Mouse (Mus musculus) forebrain, embryonic 12.5 days (tissue): ENCODE measurements around the gene Rpl28. TPM values are rescaled to one million over a fixed set of nuclear protein-coding genes. Genes with fewer than 3 reads are reported as not detected.
"Not testable (repeated sequence)": the region's sequence is repeated elsewhere in the genome, so short reads cannot be mapped to it uniquely, and the experiment has no call there.

Source experiments
- ATAC-seq: fragments of 200-750 bp; cut with Nextera tagmentation; 2 replicates; pipeline ENCODE4 v1.8.0; 2017; ENCODE audit warnings: moderate TSS enrichment; ENCODE audit not compliant: low FRiP score
- H3K27ac ChIP-seq: fragments of 300-500 bp; sonication (generic); 2 replicates; pipeline ENCODE4 v1.5.1; 2016; ENCODE audit warnings: mild to moderate bottlenecking
- H3K27me3 ChIP-seq: fragments of 300-500 bp; sonication (generic); 2 replicates; pipeline ENCODE4 v1.6.1; 2016; ENCODE audit warnings: mild to moderate bottlenecking
- H3K36me3 ChIP-seq: fragments of 300-500 bp; sonication (generic); replicated peaks from 2 replicates; pipeline ENCODE4 v1.6.1; 2016; ENCODE audit warnings: mild to moderate bottlenecking
- H3K4me1 ChIP-seq: fragments of 300-500 bp; sonication (generic); 2 replicates; pipeline ENCODE4 v1.6.1; 2016
- H3K4me2 ChIP-seq: fragments of 300-500 bp; sonication (generic); 2 replicates; pipeline ENCODE4 v1.6.1; 2016; ENCODE audit warnings: mild to moderate bottlenecking, moderate library complexity
- H3K4me3 ChIP-seq: fragments of 300-500 bp; sonication (generic); replicated peaks from 2 replicates; pipeline ENCODE4 v1.5.1; 2016; ENCODE audit warnings: mild to moderate bottlenecking
- H3K9ac ChIP-seq: fragments of 300-500 bp; sonication (generic); 2 replicates; pipeline ENCODE4 v1.6.1; 2016; ENCODE audit warnings: mild to moderate bottlenecking
- H3K9me3 ChIP-seq: fragments of 300-500 bp; sonication (generic); 2 replicates; pipeline ENCODE4 v1.6.1; 2016
- WGBS: fragments of 180-500 bp; shearing (Covaris S2); methylation state at CpG from one replicate; pipeline ENCODE4 v1.1.7; 2016; 5-methylcytosine and 5-hydroxymethylcytosine counted together
- polyA plus RNA-seq: library from polyadenylated mRNA; unstranded; fragments of >200 nt; fragmentation: Nextera tagmentation; extraction: Ambion mirVana; gene quantifications from 2 replicates; pipeline ENCODE4 v1.2.1, GENCODE M21; 2016

Rpl28 gene
- polyA plus RNA-seq, 1 experiment from 2014 or later: 306 TPM

DNA sequence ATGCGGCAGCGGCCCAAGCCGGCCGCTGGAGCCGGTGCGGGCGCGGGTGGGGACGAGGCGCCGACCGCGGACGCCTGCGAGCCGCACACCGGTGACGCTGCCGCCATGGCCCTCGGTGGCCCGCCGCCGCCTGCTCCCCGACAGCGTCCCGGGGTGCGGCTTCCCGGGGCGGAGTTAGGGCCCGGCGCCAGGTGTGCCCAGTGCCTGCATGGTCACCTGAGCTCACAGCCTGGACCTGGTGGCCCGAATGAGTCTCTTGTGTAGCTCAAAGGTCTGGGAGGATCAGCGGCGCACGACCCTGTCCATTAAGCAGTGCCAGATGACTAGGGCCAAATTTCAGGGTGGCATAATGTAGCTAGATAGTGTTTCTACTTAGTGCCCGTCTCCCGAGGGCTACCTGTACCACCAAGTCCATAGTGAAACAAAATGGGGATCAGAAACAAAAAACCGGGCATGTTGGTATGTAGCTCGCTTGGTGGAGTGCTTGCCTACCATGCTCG lies 3.2 kb upstream of the Rpl28 start, which contains the start of gene Tmem238:
Tmem238 (minus strand) TSS at position 221 of the 500 bp plus-strand sequence.
- ATAC-seq: no peak; the same call in 1 of the 2 replicates
- peaks cover 38% of the 10 kb centered on the region for H3K27me3 ChIP-seq
- peak within 1 kb of the TSS; percentile 58 for H3K4me3 ChIP-seq
- H3K9me3 ChIP-seq: no peaks in the 10 kb centered on the region
- H3K9ac ChIP-seq: peak within 1 kb of the TSS; percentile 82
- H3K4me1 ChIP-seq: peaks cover 24% of the 10 kb centered on the region
- peaks cover 10% of the 10 kb centered on the region for H3K36me3 ChIP-seq
- WGBS: 8% methylated on average over 40 of the region's 40 CpGs
- H3K27ac ChIP-seq: 0 out of 2 replicates have a peak within 1 kb of the TSS, but pooled peaks have one; percentile 9
- H3K4me2 ChIP-seq: peak within 1 kb of the TSS; percentile 88

DNA sequence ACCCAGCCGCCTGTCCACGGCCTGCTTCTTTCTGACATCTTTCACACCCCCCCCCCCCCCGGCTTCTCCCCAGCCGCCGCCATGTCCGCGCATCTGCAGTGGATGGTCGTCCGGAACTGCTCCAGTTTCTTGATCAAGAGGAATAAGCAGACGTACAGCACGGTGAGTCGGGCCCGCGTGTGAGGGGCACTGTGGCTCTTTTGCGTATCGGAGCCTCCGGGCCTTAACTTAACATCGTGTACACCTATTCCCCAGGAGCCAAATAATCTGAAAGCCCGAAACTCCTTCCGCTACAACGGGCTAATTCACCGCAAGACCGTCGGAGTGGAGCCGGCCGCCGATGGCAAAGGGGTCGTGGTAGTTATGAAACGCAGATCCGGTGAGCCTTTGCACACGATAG lies 574 bp downstream of the Rpl28 start:
- ATAC-seq: 0 out of 2 replicates have a peak, but pooled peaks have one; percentile 7
- peaks cover 38% of the 10 kb centered on the region for H3K36me3 ChIP-seq
- WGBS: 1% methylated on average over 31 of the region's 31 CpGs
- H3K9me3 ChIP-seq: not testable (repeated sequence)
- H3K9ac ChIP-seq: peak overlapping the region; percentile 94
- peaks cover 24% of the 10 kb centered on the region for H3K4me1 ChIP-seq
- H3K4me3 ChIP-seq: peak overlapping the region; percentile 86
- H3K27ac ChIP-seq: peak overlapping the region; percentile 88
- peaks cover 21% of the 10 kb centered on the region for H3K27me3 ChIP-seq
- H3K4me2 ChIP-seq: peak overlapping the region; percentile 85

DNA sequence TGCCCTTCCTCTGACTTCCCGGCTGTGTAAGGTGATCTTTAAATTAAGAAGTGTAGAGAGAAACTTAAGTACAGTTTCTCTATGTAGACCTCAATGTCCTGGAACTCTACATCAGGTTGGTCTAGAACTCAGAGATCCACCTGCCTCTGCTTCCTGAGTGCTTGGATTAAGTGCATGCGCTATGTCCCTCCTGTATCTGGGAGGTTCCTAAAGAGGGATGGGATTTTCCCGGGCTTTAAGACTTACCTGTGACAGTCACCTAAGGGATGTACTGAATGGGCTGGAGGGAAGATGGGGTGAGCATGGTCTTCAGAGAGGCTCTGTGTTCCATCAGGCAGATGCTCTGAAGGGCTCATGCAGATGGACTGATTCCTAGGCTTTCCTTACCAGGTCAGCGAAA lies 1.0 kb downstream of the Rpl28 start:
- H3K9ac ChIP-seq: peak overlapping the region; percentile 94
- peaks cover 41% of the 10 kb centered on the region for H3K36me3 ChIP-seq
- no peaks in the 10 kb centered on the region for H3K9me3 ChIP-seq
- H3K27me3 ChIP-seq: peaks cover 18% of the 10 kb centered on the region
- peak overlapping the region; percentile 85 for H3K4me2 ChIP-seq
- no peak for ATAC-seq
- H3K4me1 ChIP-seq: peaks cover 19% of the 10 kb centered on the region
- H3K27ac ChIP-seq: peak overlapping the region; percentile 88; the same call in 1 of the 2 replicates
- WGBS: 51% methylated on average over 4 of the region's 4 CpGs
- H3K4me3 ChIP-seq: peak overlapping the region; percentile 86

DNA sequence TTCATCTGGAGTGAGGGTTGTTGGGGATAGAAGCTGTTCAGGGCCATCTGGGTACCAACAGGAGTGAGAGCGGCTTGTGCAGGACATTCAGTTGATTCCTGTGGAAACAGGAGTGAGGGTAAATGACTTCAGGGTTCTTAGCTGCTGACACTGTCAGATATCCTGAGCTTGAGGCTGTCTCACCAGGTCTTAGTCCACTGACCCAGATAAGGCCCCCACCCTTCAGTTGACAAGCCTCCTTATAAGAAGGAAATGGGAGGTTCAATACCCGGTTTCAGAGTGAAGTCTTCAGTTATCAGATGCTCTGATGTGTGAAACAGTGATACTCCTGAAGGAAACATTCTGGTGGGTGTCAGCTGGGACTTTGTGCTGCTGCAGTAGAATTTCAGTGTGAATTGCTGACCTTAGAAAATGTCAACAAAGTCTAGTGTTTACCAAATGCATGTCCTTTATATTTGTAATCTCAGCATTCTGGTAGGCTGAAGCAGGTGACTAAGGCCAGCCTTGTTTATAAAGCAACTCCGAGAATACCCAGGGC lies 2.0 kb downstream of the Rpl28 start:
- peaks cover 9% of the 10 kb centered on the region for H3K27me3 ChIP-seq
- WGBS: 86% methylated on average over 3 of the region's 3 CpGs
- H3K9ac ChIP-seq: 0 out of 2 replicates have a peak overlapping the region, but pooled peaks have one; percentile 94
- H3K4me3 ChIP-seq: no peak overlapping the region
- peaks cover 11% of the 10 kb centered on the region for H3K4me1 ChIP-seq
- ATAC-seq: no peak
- H3K9me3 ChIP-seq: no peaks in the 10 kb centered on the region
- H3K27ac ChIP-seq: no peak overlapping the region
- H3K36me3 ChIP-seq: peaks cover 44% of the 10 kb centered on the region
- peak overlapping the region; percentile 85; the same call in 1 of the 2 replicates for H3K4me2 ChIP-seq

DNA sequence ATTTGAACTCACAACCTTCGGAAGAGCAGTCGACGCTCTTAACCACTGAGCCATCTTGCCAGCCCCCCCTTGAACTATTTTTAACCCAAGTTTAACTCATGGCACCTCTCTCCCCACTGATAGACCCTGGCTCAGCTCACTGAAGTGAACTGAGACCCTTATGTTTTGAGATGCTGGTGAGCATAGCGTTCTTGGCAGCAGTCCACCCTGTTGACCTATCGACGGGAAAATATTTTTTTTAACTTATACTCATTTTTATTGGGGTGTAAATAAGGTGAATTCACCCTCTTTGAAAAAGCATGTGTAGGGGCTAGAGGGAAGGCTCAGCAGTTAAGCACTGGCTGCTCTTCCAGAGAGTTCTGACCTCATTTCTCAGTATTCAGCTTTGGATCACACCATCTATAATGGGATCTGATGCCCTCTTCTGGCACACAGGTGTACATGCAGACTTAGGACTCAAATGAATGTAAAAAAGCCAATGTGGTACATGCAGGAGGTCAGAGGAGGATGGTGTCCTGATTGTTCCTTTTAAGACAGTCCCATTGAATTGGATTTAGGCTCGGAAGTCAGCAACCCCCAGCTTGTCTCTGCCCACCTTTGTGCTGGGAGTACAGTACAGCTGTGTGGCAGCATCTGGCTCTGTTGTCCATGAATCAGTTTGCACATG lies 3.2 kb downstream of the Rpl28 start:
- peaks cover 11% of the 10 kb centered on the region for H3K4me1 ChIP-seq
- no peaks in the 10 kb centered on the region for H3K27me3 ChIP-seq
- 0 out of 2 replicates have a peak, but pooled peaks have one; percentile 7 for ATAC-seq
- no peak overlapping the region for H3K4me2 ChIP-seq
- peaks cover 44% of the 10 kb centered on the region for H3K36me3 ChIP-seq
- WGBS: 78% methylated on average over 7 of the region's 7 CpGs
- no peak overlapping the region for H3K9ac ChIP-seq
- H3K27ac ChIP-seq: no peak overlapping the region
- H3K9me3 ChIP-seq: no peaks in the 10 kb centered on the region
- H3K4me3 ChIP-seq: no peak overlapping the region

- H3K9me3 ChIP-seq: no peaks in the 10 kb centered on the region
- H3K4me3 ChIP-seq: no peak overlapping the region
- H3K27me3 ChIP-seq: no peaks in the 10 kb centered on the region
- no peaks in the 10 kb centered on the region for H3K4me1 ChIP-seq
- peaks cover 43% of the 10 kb centered on the region for H3K36me3 ChIP-seq
- no peak overlapping the region for H3K4me2 ChIP-seq
- no peak for ATAC-seq
- H3K27ac ChIP-seq: no peak overlapping the region
- H3K9ac ChIP-seq: no peak overlapping the region
These were observed 9.6 kb downstream of the Rpl28 start for GRCm38 (mm10) chr7:4802247-4802646.

GRCm38 (mm10) chr7:4806716-4807115 lies 14.0 kb downstream of the Rpl28 start:
- WGBS: 90% methylated on average over 7 of the region's 7 CpGs
- no peak overlapping the region for H3K9ac ChIP-seq
- H3K27ac ChIP-seq: no peak overlapping the region
- no peaks in the 10 kb centered on the region for H3K27me3 ChIP-seq
- 0 out of 2 replicates have a peak, but pooled peaks have one; percentile 34 for ATAC-seq
- H3K36me3 ChIP-seq: peaks cover 64% of the 10 kb centered on the region
- no peaks in the 10 kb centered on the region for H3K9me3 ChIP-seq
- no peak overlapping the region for H3K4me2 ChIP-seq
- H3K4me3 ChIP-seq: no peak overlapping the region
- peaks cover 27% of the 10 kb centered on the region for H3K4me1 ChIP-seq

DNA sequence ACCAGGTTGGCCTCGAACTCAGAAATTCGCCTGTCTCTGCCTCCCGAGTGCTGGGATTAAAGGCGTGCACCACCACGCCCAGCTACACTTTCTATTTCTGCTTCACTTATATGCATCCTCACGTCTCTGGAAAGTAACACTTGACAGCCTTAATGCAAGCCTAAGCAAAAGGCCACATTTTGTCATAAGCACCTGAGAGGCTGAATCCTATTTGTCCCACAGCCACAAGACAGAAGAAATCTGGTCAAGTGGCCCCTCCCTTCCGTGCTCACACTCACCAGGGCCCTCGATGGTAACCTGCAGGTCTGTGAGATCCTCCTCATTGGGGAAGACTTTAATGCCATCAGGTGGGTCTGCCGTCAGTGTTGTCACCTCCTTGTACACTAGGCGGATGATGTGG lies 18.5 kb downstream of the Rpl28 start:
- Histone ChIP-seq H3K9ac (peak overlapping the region; percentile 95), H3K4me1 (peaks cover 35% of the 10 kb centered on the region), H3K4me2 (peak overlapping the region; percentile 80), H3K4me3 (peak overlapping the region; percentile 82), H3K36me3 (peaks cover 45% of the 10 kb centered on the region)
- not testable (repeated sequence) for H3K27me3 ChIP-seq, H3K27ac ChIP-seq, ATAC-seq, H3K9me3 ChIP-seq
- WGBS: 46% methylated on average over 10 of the region's 10 CpGs

GRCm38 (mm10) chr7:4811842-4812302 lies 19.2 kb downstream of the Rpl28 start:
- no peaks in the 10 kb centered on the region for H3K27me3 ChIP-seq
- H3K36me3 ChIP-seq: peaks cover 38% of the 10 kb centered on the region
- ATAC-seq: no peak; the same call in 1 of the 2 replicates
- H3K27ac ChIP-seq: peak overlapping the region; percentile 95
- peaks cover 35% of the 10 kb centered on the region for H3K4me1 ChIP-seq
- peak overlapping the region; percentile 95 for H3K9ac ChIP-seq
- peak overlapping the region; percentile 80 for H3K4me2 ChIP-seq
- H3K4me3 ChIP-seq: peak overlapping the region; percentile 82
- under 1% methylated on average over 34 of the region's 36 CpGs for WGBS
- no peaks in the 10 kb centered on the region for H3K9me3 ChIP-seq

DNA sequence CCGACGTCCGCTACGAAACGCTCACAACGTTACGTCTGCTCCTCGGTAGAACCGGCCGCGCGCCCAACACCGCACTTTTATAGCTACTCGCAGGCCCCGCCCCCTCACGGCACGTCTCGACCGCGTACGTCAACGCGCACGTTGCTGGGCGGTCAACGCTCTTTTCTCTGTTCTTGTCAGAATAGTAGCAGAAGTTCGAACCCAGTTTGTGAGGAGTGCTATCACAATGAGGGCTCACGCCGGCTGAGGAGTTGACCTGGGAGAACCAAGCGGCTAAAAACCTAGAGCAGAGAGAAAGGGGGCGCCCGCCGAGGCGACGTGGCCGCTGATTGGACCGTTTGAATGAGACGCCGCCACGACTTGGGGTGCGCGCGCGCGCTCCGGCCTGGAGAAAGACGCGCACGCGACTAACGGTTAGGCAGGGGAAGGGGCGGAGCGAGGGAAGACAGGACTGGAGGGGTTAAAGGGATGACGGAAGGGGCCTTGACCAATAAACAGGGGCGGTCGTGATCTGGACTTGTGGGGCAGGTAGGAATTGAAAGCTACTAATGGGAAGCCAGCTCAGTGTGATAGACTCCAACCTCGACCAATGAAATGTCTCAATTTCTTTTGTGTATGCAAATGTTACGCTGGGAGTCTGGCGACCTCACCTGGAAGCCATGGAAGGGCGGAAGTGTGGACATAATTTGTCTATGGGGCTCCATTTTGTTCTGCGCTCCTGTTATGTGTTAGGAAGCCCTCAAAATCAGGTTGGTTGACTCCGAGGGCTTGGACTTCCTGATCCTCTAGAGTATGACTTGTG lies 19.8 kb downstream of the Rpl28 start, which contains the start of gene Ube2s:
Ube2s (minus strand) TSS at position 288 of the 802 bp plus-strand sequence.
- H3K4me3 ChIP-seq: peak within 1 kb of the TSS; percentile 82
- H3K36me3 ChIP-seq: peaks cover 32% of the 10 kb centered on the region
- H3K27ac ChIP-seq: peak within 1 kb of the TSS; percentile 95
- ATAC-seq: peak; percentile 98
- H3K27me3 ChIP-seq: no peaks in the 10 kb centered on the region
- no peaks in the 10 kb centered on the region for H3K9me3 ChIP-seq
- under 1% methylated on average over 62 of the region's 62 CpGs for WGBS
- H3K9ac ChIP-seq: peak within 1 kb of the TSS; percentile 95
- peaks cover 35% of the 10 kb centered on the region for H3K4me1 ChIP-seq
- H3K4me2 ChIP-seq: peak within 1 kb of the TSS; percentile 80

DNA sequence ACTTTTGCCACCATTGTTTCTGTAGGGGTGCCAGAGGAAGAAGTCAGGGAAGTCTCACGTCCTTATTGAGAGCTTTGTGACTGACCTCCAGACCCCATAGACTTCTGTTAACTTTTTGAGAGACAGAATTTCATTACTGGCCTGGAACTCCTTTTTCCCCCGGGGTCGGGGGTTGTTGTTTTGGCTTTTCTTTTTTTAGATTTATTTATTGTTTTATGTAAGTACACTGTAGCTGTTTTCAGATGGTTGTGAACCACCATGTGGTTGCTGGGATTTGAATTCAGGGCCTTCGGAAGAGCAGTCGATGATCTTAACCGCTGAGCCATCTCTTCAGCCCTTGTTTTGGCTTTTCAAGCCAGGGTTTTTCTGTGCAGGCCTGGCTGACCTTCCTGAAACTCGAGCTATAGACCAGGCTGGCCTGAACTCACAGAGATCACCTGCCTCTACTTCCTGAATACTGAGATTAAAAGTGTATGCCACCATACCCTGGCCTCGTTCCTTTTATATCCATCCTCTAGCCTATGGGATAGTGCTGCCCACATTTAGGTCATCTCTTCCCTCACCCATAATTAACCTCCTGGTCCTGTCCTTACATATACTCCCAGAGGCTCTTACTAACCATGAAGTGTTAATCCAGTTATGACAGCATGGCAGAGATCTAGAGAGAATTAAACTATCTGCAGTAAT lies 20.6 kb downstream of the Rpl28 start:
- 23% methylated on average over 8 of the region's 8 CpGs for WGBS
- no peak for ATAC-seq
- peaks cover 35% of the 10 kb centered on the region for H3K4me1 ChIP-seq
- peak overlapping the region; percentile 95 for H3K27ac ChIP-seq
- no peaks in the 10 kb centered on the region for H3K9me3 ChIP-seq
- peak overlapping the region; percentile 38 for H3K9ac ChIP-seq
- H3K27me3 ChIP-seq: no peaks in the 10 kb centered on the region
- H3K4me2 ChIP-seq: peak overlapping the region; percentile 80
- peaks cover 28% of the 10 kb centered on the region for H3K36me3 ChIP-seq
- peak overlapping the region; percentile 82 for H3K4me3 ChIP-seq
